Mouse (Mus musculus) MEL (cell line): ENCODE measurements around the gene Casq1. TPM values are rescaled to one million over a fixed set of nuclear protein-coding genes. Genes with fewer than 3 reads are reported as not detected.
A peak's percentile ranks its signal among the peaks of the same experiment; 100 is the strongest.
"Not testable (repeated sequence)": the region's sequence is repeated elsewhere in the genome, so short reads cannot be mapped to it uniquely, and the experiment has no call there.

Source experiments
- DNase-seq: peaks from one replicate; pipeline ENCODE4 v3.0.0; 2011; ENCODE audit warnings: low read depth, low spot score
- H3K27ac ChIP-seq: 2 replicates; pipeline ENCODE4 v1.5.1; 2012; ENCODE audit warnings: low read depth, mild to moderate bottlenecking, control low read depth, low read length, moderate library complexity; ENCODE audit not compliant: control insufficient read depth
- H3K27me3 ChIP-seq, 2 experiments: fragments of 150-350 bp in 1 of 2; sonication (generic) in 1 of 2; 2 replicates each; pipeline ENCODE4 v1.6.1; 2012; ENCODE audit warnings: low read length in 2 of 2, mild to moderate bottlenecking in 2 of 2, improper control_type of control experiment in 1 of 2, moderate library complexity in 1 of 2; ENCODE audit not compliant: insufficient read depth in 2 of 2, control insufficient read depth in 1 of 2
- H3K36me3 ChIP-seq, 2 experiments: 2 replicates each; pipeline ENCODE4 v1.6.1; 2012 to 2014; ENCODE audit warnings: low read length in 2 of 2, improper control_type of control experiment in 1 of 2, inconsistent platforms in 1 of 2, mild to moderate bottlenecking in 1 of 2; ENCODE audit not compliant: insufficient read depth in 2 of 2, control insufficient read depth in 1 of 2
- H3K4me1 ChIP-seq, 2 experiments: fragments of 150-350 bp in 1 of 2; sonication (generic) in 1 of 2; 2 replicates each; pipeline ENCODE4 v1.6.1; 2012; ENCODE audit warnings: low read length in 2 of 2, improper control_type of control experiment in 1 of 2, mild to moderate bottlenecking in 1 of 2; ENCODE audit not compliant: insufficient read depth in 2 of 2, control insufficient read depth in 1 of 2
- H3K4me3 ChIP-seq, 2 experiments: fragments of 150-350 bp in 1 of 2; sonication (generic) in 1 of 2; 2 replicates each; pipeline ENCODE4 v1.5.1; 2012; ENCODE audit warnings: low read depth in 2 of 2, low read length in 2 of 2, mild to moderate bottlenecking in 2 of 2, moderate library complexity in 2 of 2, control low read depth in 1 of 2, improper control_type of control experiment in 1 of 2; ENCODE audit not compliant: control insufficient read depth in 1 of 2, insufficient read depth in 1 of 2
- H3K79me2 ChIP-seq: 2 replicates; pipeline ENCODE4 v1.6.1; 2012; ENCODE audit warnings: mild to moderate bottlenecking, low read length, moderate library complexity; ENCODE audit not compliant: control insufficient read depth, poor library complexity, insufficient read depth
- H3K9ac ChIP-seq: 2 replicates; pipeline ENCODE4 v1.6.1; 2012; ENCODE audit warnings: low read depth, mild to moderate bottlenecking, control low read depth, low read length, moderate library complexity; ENCODE audit not compliant: control insufficient read depth, poor library complexity, severe bottlenecking
- H3K9me3 ChIP-seq: fragments of 150-350 bp; sonication (generic); replicated peaks from 2 replicates; pipeline ENCODE4 v1.6.1; 2012; ENCODE audit warnings: mild to moderate bottlenecking, low read length, improper control_type of control experiment, moderate library complexity; ENCODE audit not compliant: insufficient read depth
- CHD1 ChIP-seq: IDR thresholded peaks from 2 replicates; pipeline ENCODE4 v1.6.1; 2012; ENCODE audit warnings: low read depth, mild to moderate bottlenecking, inconsistent platforms, low read length, improper control_type of control experiment
- CHD2 ChIP-seq: IDR thresholded peaks from 2 replicates; pipeline ENCODE4 v1.6.1; 2011; ENCODE audit warnings: low read length, improper control_type of control experiment
- CTCF ChIP-seq, 3 experiments: IDR thresholded peaks in 2 of 3; conservative IDR thresholded peaks in 1 of 3; 2 replicates each; pipeline ENCODE4 v1.5.1; 2011 to 2012; ENCODE audit warnings: low read length in 3 of 3, low read depth in 2 of 3, mild to moderate bottlenecking in 2 of 3, improper control_type of control experiment in 1 of 3, inconsistent platforms in 1 of 3, mixed read lengths in 1 of 3, moderate library complexity in 1 of 3; ENCODE audit not compliant: control insufficient read depth in 1 of 3, insufficient read depth in 1 of 3, poor library complexity in 1 of 3, severe bottlenecking in 1 of 3
- EP300 ChIP-seq, 2 experiments: IDR thresholded peaks; 2 replicates each; pipeline ENCODE4 v1.6.1; 2011; ENCODE audit warnings: improper control_type of control experiment in 2 of 2, low read length in 2 of 2, low read depth in 1 of 2, mild to moderate bottlenecking in 1 of 2
- HCFC1 ChIP-seq: IDR thresholded peaks from 2 replicates; pipeline ENCODE4 v1.6.1; 2012; ENCODE audit warnings: low read depth, mild to moderate bottlenecking, inconsistent platforms, low read length, improper control_type of control experiment, moderate library complexity
- POLR2A ChIP-seq, 2 experiments: IDR thresholded peaks; 2 replicates each; pipeline ENCODE4 v1.6.1; 2011 to 2012; ENCODE audit warnings: low read length in 2 of 2, mild to moderate bottlenecking in 2 of 2, control low read depth in 1 of 2, improper control_type of control experiment in 1 of 2, low read depth in 1 of 2, moderate library complexity in 1 of 2; ENCODE audit not compliant: control insufficient read depth in 1 of 2, insufficient read depth in 1 of 2, poor library complexity in 1 of 2
- RAD21 ChIP-seq: IDR thresholded peaks from 2 replicates; pipeline ENCODE4 v1.6.1; 2011; ENCODE audit warnings: mild to moderate bottlenecking, low read depth, low read length, improper control_type of control experiment
- UBTF ChIP-seq: IDR thresholded peaks from 2 replicates; pipeline ENCODE4 v1.6.1; 2012; ENCODE audit warnings: low read depth, mild to moderate bottlenecking, inconsistent platforms, low read length, improper control_type of control experiment, moderate library complexity, borderline replicate concordance; ENCODE audit not compliant: insufficient read depth
- ZC3H11A ChIP-seq: IDR thresholded peaks from 2 replicates; pipeline ENCODE4 v1.6.1; 2012; ENCODE audit warnings: low read depth, mild to moderate bottlenecking, inconsistent platforms, low read length, improper control_type of control experiment
- polyA plus RNA-seq, 2 experiments: library from polyadenylated mRNA; stranded (reverse) in 1 of 2; unstranded in 1 of 2; fragments of >175 nt in 1 of 2; fragments of >200 nt in 1 of 2; gene quantifications; 2 replicates each; pipeline versions ENCODE4 v1.2.1 to v1.2.4; 2012; ENCODE audit warnings: low replicate concordance in 2 of 2, low read depth in 1 of 2; ENCODE audit not compliant: insufficient read length in 2 of 2, insufficient read depth in 1 of 2, missing spikeins in 1 of 2
- total RNA-seq: library from RNA; depleted of rRNA; stranded (reverse); fragments of 300-350 nt; gene quantifications from 2 replicates; pipeline ENCODE4 v1.2.3, GENCODE M21; 2012

Casq1 gene
- total and polyA plus RNA-seq, 3 experiments: 0.21 TPM; not detected in 2

GRCm38 (mm10) chr1:172247216-172247615 is 27.5 kb upstream of the Casq1 start:
- TF ChIP-seq RAD21: no peak
- no peak for TF ChIP-seq HCFC1
- TF ChIP-seq ZC3H11A: no peak
- TF ChIP-seq CHD2: no peak
- TF ChIP-seq UBTF: no peak
- TF ChIP-seq POLR2A (IDR thresholded peaks at IDR 0.05; ENCODE audit: control insufficient read depth in 1 of 2, insufficient read depth in 1 of 2, low read depth in 1 of 2, low read length in 2 of 2, poor library complexity in 1 of 2): no peak
- no peak for TF ChIP-seq EP300 (IDR thresholded peaks at IDR 0.05; ENCODE audit: low read depth in 1 of 2, low read length in 2 of 2)
- TF ChIP-seq CHD1: no peak
- H3K9me3 ChIP-seq: no peaks in the 10 kb centered on the region
- H3K36me3 ChIP-seq: no peaks in the 10 kb centered on the region

GRCm38 (mm10) chr1:172244645-172245044 is 25.0 kb upstream of the Casq1 start:
- peaks cover 3 to 10% of the 10 kb centered on the region in 2 experiments; a peak in 1 of 4 replicates for H3K4me1 ChIP-seq
- H3K4me3 ChIP-seq, H3K9ac ChIP-seq, DNase-seq, H3K36me3 ChIP-seq, H3K27ac ChIP-seq, H3K79me2 ChIP-seq, H3K9me3 ChIP-seq: not testable (repeated sequence)
- peaks cover 6 to 14% of the 10 kb centered on the region in 2 experiments; a peak in 3 of 4 replicates for H3K27me3 ChIP-seq

More at GRCm38 (mm10) chr1:172247216-172247615, 27.5 kb upstream of the Casq1 start:
- Histone ChIP-seq H3K27ac (no peak overlapping the region), H3K9ac (no peak overlapping the region), H3K4me1 (0 out of 4 replicates have a peak, but pooled peaks cover 0 to 3% of the 10 kb centered on the region in 2 experiments), H3K27me3 (peaks cover 10 to 19% of the 10 kb centered on the region in 2 experiments), H3K79me2 (no peaks in the 10 kb centered on the region), H3K4me3 (no peak overlapping the region)
- DNase-seq: no peak

- Histone ChIP-seq H3K79me2 (no peaks in the 10 kb centered on the region), H3K27me3 (peaks cover 3 to 14% of the 10 kb centered on the region in 2 experiments; a peak in 3 of 4 replicates), H3K36me3 (peaks cover 0 to 5% of the 10 kb centered on the region in 2 experiments; a peak in 1 of 4 replicates), H3K4me3 (no peak overlapping the region), H3K9ac (no peak overlapping the region), H3K4me1 (peaks cover 3 to 10% of the 10 kb centered on the region in 2 experiments; a peak in 1 of 4 replicates), H3K27ac (no peak overlapping the region), H3K9me3 (no peaks in the 10 kb centered on the region)
- TF ChIP-seq ZC3H11A (no peak), CTCF (IDR thresholded peaks at IDR 0.05 in 2 of 3, conservative IDR thresholded peaks at IDR 0.05 in 1 of 3; ENCODE audit: control insufficient read depth in 1 of 3, insufficient read depth in 1 of 3, low read depth in 2 of 3, low read length in 3 of 3, poor library complexity in 1 of 3, severe bottlenecking in 1 of 3) (peak in 1 of 3 experiments; percentile 14; a peak in 1 of 6 replicates)
- DNase-seq: no peak
These were observed 24.0 kb upstream of the Casq1 start for GRCm38 (mm10) chr1:172243547-172244205.
